Mouse (Mus musculus): ENCODE data around the gene Immp2l. TPM values are rescaled to one million over a fixed set of nuclear protein-coding genes. Genes with fewer than 3 reads are reported as not detected.

The Immp2l gene
- polyA plus RNA-seq, 1 experiment, result 14.8 TPM

- Histone ChIP-seq H3K4me3 (ENCODE audit: insufficient read depth, low read depth, low read length) (no peak overlapping the region), H3K36me3 (ENCODE audit: control insufficient read depth, insufficient read depth, low read length) (no peaks in the 10 kb centered on the region), H3K27ac (ENCODE audit: insufficient read depth, low read depth, low read length) (no peak overlapping the region), H3K4me1 (ENCODE audit: control insufficient read depth, insufficient read depth, low read length) (no peaks in the 10 kb centered on the region), H3K27me3 (replicated peaks; ENCODE audit: control insufficient read depth, insufficient read depth, low read length) (no peaks in the 10 kb centered on the region; the same call in 1 of the 2 replicates)
- no peak for DNase-seq
- TF ChIP-seq CTCF (conservative IDR thresholded peaks at IDR 0.05; ENCODE audit: insufficient read depth, insufficient read length, low read depth, low read length) (no peak), POLR2A (IDR thresholded peaks at IDR 0.05; ENCODE audit: low read depth, low read length) (no peak)
- whole genome bisulfite sequencing, result 85% methylated on average over 7 of the region's 7 CpGs
Measured at GRCm38 (mm10) chr12:41330988-41331671, 307.2 kb downstream of the Immp2l start.

- Histone ChIP-seq H3K27me3 (replicated peaks; ENCODE audit: control insufficient read depth, insufficient read depth, low read length) (no peaks in the 10 kb centered on the region), H3K4me3 (ENCODE audit: insufficient read depth, low read depth, low read length) (no peak overlapping the region), H3K36me3 (ENCODE audit: control insufficient read depth, insufficient read depth, low read length) (no peaks in the 10 kb centered on the region), H3K27ac (ENCODE audit: insufficient read depth, low read depth, low read length) (no peak overlapping the region), H3K4me1 (ENCODE audit: control insufficient read depth, insufficient read depth, low read length) (no peaks in the 10 kb centered on the region)
- no peak for DNase-seq
- TF ChIP-seq CTCF (conservative IDR thresholded peaks at IDR 0.05; ENCODE audit: insufficient read depth, insufficient read length, low read depth, low read length), result no peak
- no peak for TF ChIP-seq POLR2A (IDR thresholded peaks at IDR 0.05; ENCODE audit: low read depth, low read length)
- WGBS, result 83% methylated on average over 4 of the region's 4 CpGs
Measured at GRCm38 (mm10) chr12:41345621-41346020, 321.7 kb downstream of the Immp2l start.

- Histone ChIP-seq H3K27ac (ENCODE audit: insufficient read depth, low read depth, low read length) (no peak overlapping the region), H3K4me3 (ENCODE audit: insufficient read depth, low read depth, low read length) (no peak overlapping the region), H3K27me3 (replicated peaks; ENCODE audit: control insufficient read depth, insufficient read depth, low read length) (no peaks in the 10 kb centered on the region), H3K36me3 (ENCODE audit: control insufficient read depth, insufficient read depth, low read length) (no peaks in the 10 kb centered on the region), H3K4me1 (ENCODE audit: control insufficient read depth, insufficient read depth, low read length) (no peaks in the 10 kb centered on the region)
- 95% methylated on average over 2 of the region's 2 CpGs for WGBS
- TF ChIP-seq CTCF (conservative IDR thresholded peaks at IDR 0.05; ENCODE audit: insufficient read depth, insufficient read length, low read depth, low read length), result no peak
- TF ChIP-seq POLR2A (IDR thresholded peaks at IDR 0.05; ENCODE audit: low read depth, low read length), result no peak
- no peak for DNase-seq
Measured at GRCm38 (mm10) chr12:41347494-41347893, 323.6 kb downstream of the Immp2l start.

- Histone ChIP-seq H3K4me3 (ENCODE audit: insufficient read depth, low read depth, low read length) (no peak overlapping the region), H3K36me3 (ENCODE audit: control insufficient read depth, insufficient read depth, low read length) (no peaks in the 10 kb centered on the region), H3K27me3 (replicated peaks; ENCODE audit: control insufficient read depth, insufficient read depth, low read length) (no peaks in the 10 kb centered on the region), H3K27ac (ENCODE audit: insufficient read depth, low read depth, low read length) (no peak overlapping the region), H3K4me1 (ENCODE audit: control insufficient read depth, insufficient read depth, low read length) (no peaks in the 10 kb centered on the region)
- DNase-seq, result no peak
- TF ChIP-seq POLR2A (IDR thresholded peaks at IDR 0.05; ENCODE audit: low read depth, low read length) (no peak), CTCF (conservative IDR thresholded peaks at IDR 0.05; ENCODE audit: insufficient read depth, insufficient read length, low read depth, low read length) (no peak)
- WGBS, result 44% methylated on average over 2 of the region's 2 CpGs
Measured at GRCm38 (mm10) chr12:41349386-41349785, 325.5 kb downstream of the Immp2l start.

GRCm38 (mm10) chr12:41349814-41350213 is 325.9 kb downstream of the Immp2l start:
- H3K36me3 ChIP-seq (ENCODE audit: control insufficient read depth, insufficient read depth, low read length), result no peaks in the 10 kb centered on the region
- 44% methylated on average over 2 of the region's 2 CpGs for WGBS
- H3K4me3 ChIP-seq (ENCODE audit: insufficient read depth, low read depth, low read length), result no peak overlapping the region
- H3K4me1 ChIP-seq (ENCODE audit: control insufficient read depth, insufficient read depth, low read length), result no peaks in the 10 kb centered on the region
- no peaks in the 10 kb centered on the region for H3K27me3 ChIP-seq (replicated peaks; ENCODE audit: control insufficient read depth, insufficient read depth, low read length)
- TF ChIP-seq POLR2A (IDR thresholded peaks at IDR 0.05; ENCODE audit: low read depth, low read length), result no peak
- no peak for TF ChIP-seq CTCF (conservative IDR thresholded peaks at IDR 0.05; ENCODE audit: insufficient read depth, insufficient read length, low read depth, low read length)
- H3K27ac ChIP-seq (ENCODE audit: insufficient read depth, low read depth, low read length), result no peak overlapping the region
- DNase-seq, result no peak

- 64% methylated on average over 2 of the region's 2 CpGs for WGBS
- Histone ChIP-seq H3K4me3 (ENCODE audit: insufficient read depth, low read depth, low read length) (no peak overlapping the region), H3K27me3 (replicated peaks; ENCODE audit: control insufficient read depth, insufficient read depth, low read length) (no peaks in the 10 kb centered on the region), H3K4me1 (ENCODE audit: control insufficient read depth, insufficient read depth, low read length) (no peaks in the 10 kb centered on the region), H3K27ac (ENCODE audit: insufficient read depth, low read depth, low read length) (no peak overlapping the region), H3K36me3 (ENCODE audit: control insufficient read depth, insufficient read depth, low read length) (no peaks in the 10 kb centered on the region)
- no peak for TF ChIP-seq CTCF (conservative IDR thresholded peaks at IDR 0.05; ENCODE audit: insufficient read depth, insufficient read length, low read depth, low read length)
- no peak for TF ChIP-seq POLR2A (IDR thresholded peaks at IDR 0.05; ENCODE audit: low read depth, low read length)
- DNase-seq, result no peak
Measured at GRCm38 (mm10) chr12:41351275-41351674, 327.4 kb downstream of the Immp2l start.

GRCm38 (mm10) chr12:41354857-41355256 is 331.0 kb downstream of the Immp2l start:
- no peaks in the 10 kb centered on the region for H3K27me3 ChIP-seq (replicated peaks; ENCODE audit: control insufficient read depth, insufficient read depth, low read length)
- DNase-seq, result no peak
- no peaks in the 10 kb centered on the region for H3K36me3 ChIP-seq (ENCODE audit: control insufficient read depth, insufficient read depth, low read length)
- TF ChIP-seq POLR2A (IDR thresholded peaks at IDR 0.05; ENCODE audit: low read depth, low read length), result no peak
- TF ChIP-seq CTCF (conservative IDR thresholded peaks at IDR 0.05; ENCODE audit: insufficient read depth, insufficient read length, low read depth, low read length), result no peak
- 26% methylated on average over 1 of the region's 1 CpGs for WGBS
- H3K4me3 ChIP-seq (ENCODE audit: insufficient read depth, low read depth, low read length), result no peak overlapping the region
- no peaks in the 10 kb centered on the region for H3K4me1 ChIP-seq (ENCODE audit: control insufficient read depth, insufficient read depth, low read length)
- no peak overlapping the region for H3K27ac ChIP-seq (ENCODE audit: insufficient read depth, low read depth, low read length)

Data from kidney, adult 2 months (tissue).